Mouse (Mus musculus): ENCODE measurements around the gene Ric3. TPM values are rescaled to one million over a fixed set of nuclear protein-coding genes. Genes with fewer than 3 reads are reported as not detected.

The Ric3 gene
- total and polyA plus RNA-seq, 2 experiments from 2014 or later = 42.1 to 65.0 TPM

DNA sequence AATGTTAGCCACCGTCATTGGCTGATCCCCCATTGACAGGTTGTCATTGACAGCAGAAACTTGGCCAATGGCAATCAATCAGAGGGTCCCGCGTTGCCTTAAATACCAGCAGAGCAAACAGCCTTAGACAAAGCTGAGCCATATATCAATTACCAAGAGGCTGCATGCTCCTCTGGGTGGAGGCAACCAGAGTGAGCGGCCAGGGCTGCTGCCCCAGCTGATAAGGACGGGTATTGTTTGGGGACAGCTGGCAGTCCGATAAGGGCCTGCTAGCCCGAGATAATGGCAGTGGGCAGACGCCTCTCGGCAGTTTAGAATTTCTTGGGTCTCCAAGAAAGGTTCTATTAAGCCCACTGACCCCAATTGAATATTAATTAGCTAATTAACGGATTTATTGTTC is 31.8 kb upstream of the Ric3 start:
- H3K9me3 ChIP-seq (ENCODE audit: low read length) = no peaks in the 10 kb centered on the region
- H3K4me3 ChIP-seq (ENCODE audit: low read depth, low read length) = no peak overlapping the region
- H3K36me3 ChIP-seq (ENCODE audit: insufficient read depth, low read length) = no peaks in the 10 kb centered on the region
- peak; percentile 86 for ATAC-seq (ENCODE audit: low FRiP score)
- no peak overlapping the region for H3K4me2 ChIP-seq (ENCODE audit: low read depth, low read length, poor library complexity, severe bottlenecking)
- H3K4me1 ChIP-seq (ENCODE audit: insufficient read depth, low read length) = 0 out of 2 replicates have a peak, but pooled peaks cover 4% of the 10 kb centered on the region
- no peak overlapping the region for H3K27ac ChIP-seq (ENCODE audit: low read depth, low read length)
- no peak for TF ChIP-seq CTCF (IDR thresholded peaks at IDR 0.05)
- H3K9ac ChIP-seq (replicated peaks; ENCODE audit: low read length, poor library complexity, severe bottlenecking) = no peak overlapping the region
- no peaks in the 10 kb centered on the region for H3K27me3 ChIP-seq (ENCODE audit: insufficient read depth, low read length)
- DNase-seq (ENCODE audit: low spot score) = peak; percentile 38
- WGBS = 17% methylated on average over 10 of the region's 10 CpGs

DNA sequence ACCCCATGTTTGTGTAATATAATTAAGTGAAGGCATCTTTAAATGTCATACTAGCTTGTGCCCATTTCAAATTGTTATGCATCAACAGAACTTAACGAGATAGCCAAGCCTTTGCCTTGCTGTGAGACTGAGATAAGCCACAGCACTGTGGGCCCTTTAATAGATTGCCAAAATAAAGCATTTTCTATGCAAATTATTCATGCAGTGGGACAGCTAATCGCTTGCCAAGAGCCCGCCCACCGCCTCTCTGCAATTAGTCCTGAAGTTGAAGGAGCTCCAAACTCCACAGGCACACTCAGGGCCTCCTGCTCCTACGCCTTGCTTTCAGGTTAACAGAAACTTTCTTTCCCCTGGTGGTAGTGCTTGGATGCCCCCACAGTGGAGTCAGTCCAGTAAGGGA is 27.9 kb upstream of the Ric3 start:
- Histone ChIP-seq H3K9ac (replicated peaks; ENCODE audit: low read length, poor library complexity, severe bottlenecking) (no peak overlapping the region), H3K36me3 (ENCODE audit: insufficient read depth, low read length) (no peaks in the 10 kb centered on the region), H3K4me1 (ENCODE audit: insufficient read depth, low read length) (0 out of 2 replicates have a peak, but pooled peaks cover 4% of the 10 kb centered on the region), H3K27me3 (ENCODE audit: insufficient read depth, low read length) (no peaks in the 10 kb centered on the region), H3K4me2 (ENCODE audit: low read depth, low read length, poor library complexity, severe bottlenecking) (no peak overlapping the region), H3K27ac (ENCODE audit: low read depth, low read length) (no peak overlapping the region), H3K4me3 (ENCODE audit: low read depth, low read length) (no peak overlapping the region), H3K9me3 (ENCODE audit: low read length) (no peaks in the 10 kb centered on the region)
- DNase-seq (ENCODE audit: low spot score) (peak; percentile 59), ATAC-seq (ENCODE audit: low FRiP score) (no peak)
- TF ChIP-seq CTCF (IDR thresholded peaks at IDR 0.05) = 0 out of 2 replicates have a peak, but pooled peaks have one; percentile 15
- 52% methylated on average over 5 of the region's 5 CpGs for WGBS

DNA sequence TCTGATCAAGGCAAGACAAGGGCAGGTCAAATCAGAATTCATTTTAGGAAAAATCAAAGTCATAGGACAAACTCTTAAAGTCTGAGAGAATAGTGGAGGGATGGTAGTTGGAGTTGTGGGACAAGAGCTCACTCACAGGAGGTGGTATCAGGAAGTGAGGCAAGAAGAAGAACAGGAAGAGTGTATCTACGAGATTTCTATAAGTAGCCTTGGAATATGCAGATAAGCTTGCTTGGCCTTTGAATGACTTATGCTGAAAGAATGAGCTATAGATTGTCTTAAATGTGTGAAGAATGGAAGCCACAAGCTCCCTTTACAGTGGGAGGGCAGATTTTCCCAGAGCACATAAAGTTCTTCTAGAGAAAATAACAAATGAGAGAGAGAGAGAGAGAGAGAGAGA is 21.8 kb upstream of the Ric3 start:
- H3K4me2 ChIP-seq (ENCODE audit: low read depth, low read length, poor library complexity, severe bottlenecking) = no peak overlapping the region
- DNase-seq (ENCODE audit: low spot score) = no peak
- H3K9me3 ChIP-seq (ENCODE audit: low read length) = no peaks in the 10 kb centered on the region
- 81% methylated on average over 1 of the region's 1 CpGs for WGBS
- no peaks in the 10 kb centered on the region for H3K27me3 ChIP-seq (ENCODE audit: insufficient read depth, low read length)
- TF ChIP-seq CTCF (IDR thresholded peaks at IDR 0.05) = no peak
- no peak overlapping the region for H3K9ac ChIP-seq (replicated peaks; ENCODE audit: low read length, poor library complexity, severe bottlenecking)
- no peak for ATAC-seq (ENCODE audit: low FRiP score)
- H3K36me3 ChIP-seq (ENCODE audit: insufficient read depth, low read length) = no peaks in the 10 kb centered on the region
- H3K27ac ChIP-seq (ENCODE audit: low read depth, low read length) = no peak overlapping the region
- H3K4me1 ChIP-seq (ENCODE audit: insufficient read depth, low read length) = no peaks in the 10 kb centered on the region
- no peak overlapping the region for H3K4me3 ChIP-seq (ENCODE audit: low read depth, low read length)

DNA sequence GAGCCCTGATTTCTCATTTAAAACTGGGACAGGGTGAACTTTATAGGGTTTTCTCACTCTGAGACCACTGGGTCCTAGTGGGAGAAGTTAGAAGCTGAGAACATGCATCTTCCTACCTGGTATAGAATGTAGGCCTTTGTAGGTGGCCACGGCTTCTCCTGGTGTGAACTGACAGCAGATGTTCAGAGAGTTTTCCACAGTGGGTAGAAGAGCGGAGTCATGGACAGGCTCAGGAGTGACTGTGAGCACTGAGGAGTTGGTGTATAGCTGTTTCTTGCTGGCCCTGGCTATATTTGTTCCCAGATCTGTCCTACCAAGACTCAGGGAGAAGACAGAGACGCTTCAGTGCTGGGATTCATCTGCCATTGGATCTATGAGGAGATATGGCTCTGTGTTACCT is 18.0 kb upstream of the Ric3 start:
- 88% methylated on average over 3 of the region's 3 CpGs for WGBS
- no peaks in the 10 kb centered on the region for H3K36me3 ChIP-seq (ENCODE audit: insufficient read depth, low read length)
- no peak overlapping the region for H3K4me3 ChIP-seq (ENCODE audit: low read depth, low read length)
- TF ChIP-seq CTCF (IDR thresholded peaks at IDR 0.05) = no peak
- no peak overlapping the region for H3K4me2 ChIP-seq (ENCODE audit: low read depth, low read length, poor library complexity, severe bottlenecking)
- ATAC-seq (ENCODE audit: low FRiP score) (no peak), DNase-seq (ENCODE audit: low spot score) (no peak)
- H3K9ac ChIP-seq (replicated peaks; ENCODE audit: low read length, poor library complexity, severe bottlenecking) = no peak overlapping the region
- no peaks in the 10 kb centered on the region for H3K4me1 ChIP-seq (ENCODE audit: insufficient read depth, low read length)
- H3K27me3 ChIP-seq (ENCODE audit: insufficient read depth, low read length) = no peaks in the 10 kb centered on the region
- H3K27ac ChIP-seq (ENCODE audit: low read depth, low read length) = no peak overlapping the region
- no peaks in the 10 kb centered on the region for H3K9me3 ChIP-seq (ENCODE audit: low read length)

DNA sequence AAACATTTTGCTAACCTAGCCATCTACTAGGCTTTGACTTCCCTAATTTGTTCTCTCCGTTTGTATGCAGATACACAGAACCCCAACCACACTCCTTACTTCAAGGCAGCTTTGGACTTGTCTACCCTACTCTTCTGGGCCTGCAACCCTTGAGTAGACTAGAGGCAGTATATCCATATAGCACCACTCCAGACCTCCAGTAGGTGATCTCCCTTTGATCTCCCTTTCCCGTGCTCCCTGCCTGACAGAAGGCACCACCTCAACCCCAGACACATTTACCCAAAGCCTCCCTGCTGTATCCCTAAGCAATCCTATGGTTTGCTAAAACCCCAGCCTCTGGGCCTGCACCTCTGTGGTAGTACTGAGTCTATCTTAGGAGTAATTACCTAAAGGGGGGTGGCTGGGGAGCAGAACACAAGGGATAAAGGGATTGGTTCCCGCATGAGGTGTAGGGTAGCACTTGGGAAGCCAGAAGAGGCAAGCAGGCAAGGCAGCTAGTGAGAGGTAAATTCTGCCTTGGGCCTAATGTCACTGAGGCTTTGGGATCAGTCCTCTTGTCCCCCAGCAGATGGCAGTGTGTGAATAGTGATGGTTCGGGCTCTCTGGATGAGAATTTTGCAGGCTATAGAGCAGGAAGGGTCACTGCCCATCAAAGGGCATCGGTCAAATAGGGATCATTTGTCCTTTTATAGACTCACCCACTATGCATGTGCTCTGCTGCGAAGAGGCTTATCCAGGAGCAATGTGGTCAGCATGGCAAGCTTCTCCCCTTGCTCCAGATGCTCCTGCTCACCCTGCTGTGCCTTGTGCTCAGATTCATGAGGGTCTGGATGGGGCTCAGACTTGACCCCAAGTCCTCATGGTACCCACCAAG is 15.3 kb upstream of the Ric3 start:
- H3K9me3 ChIP-seq (ENCODE audit: low read length) = no peaks in the 10 kb centered on the region
- ATAC-seq (ENCODE audit: low FRiP score) (peak; percentile 60), DNase-seq (ENCODE audit: low spot score) (peak; percentile 64)
- no peaks in the 10 kb centered on the region for H3K27me3 ChIP-seq (ENCODE audit: insufficient read depth, low read length)
- no peak overlapping the region for H3K9ac ChIP-seq (replicated peaks; ENCODE audit: low read length, poor library complexity, severe bottlenecking)
- WGBS = 28% methylated on average over 6 of the region's 6 CpGs
- no peak overlapping the region for H3K27ac ChIP-seq (ENCODE audit: low read depth, low read length)
- no peaks in the 10 kb centered on the region for H3K36me3 ChIP-seq (ENCODE audit: insufficient read depth, low read length)
- TF ChIP-seq CTCF (IDR thresholded peaks at IDR 0.05) = peak; percentile 87
- H3K4me3 ChIP-seq (ENCODE audit: low read depth, low read length) = no peak overlapping the region
- no peaks in the 10 kb centered on the region for H3K4me1 ChIP-seq (ENCODE audit: insufficient read depth, low read length)
- H3K4me2 ChIP-seq (ENCODE audit: low read depth, low read length, poor library complexity, severe bottlenecking) = no peak overlapping the region

DNA sequence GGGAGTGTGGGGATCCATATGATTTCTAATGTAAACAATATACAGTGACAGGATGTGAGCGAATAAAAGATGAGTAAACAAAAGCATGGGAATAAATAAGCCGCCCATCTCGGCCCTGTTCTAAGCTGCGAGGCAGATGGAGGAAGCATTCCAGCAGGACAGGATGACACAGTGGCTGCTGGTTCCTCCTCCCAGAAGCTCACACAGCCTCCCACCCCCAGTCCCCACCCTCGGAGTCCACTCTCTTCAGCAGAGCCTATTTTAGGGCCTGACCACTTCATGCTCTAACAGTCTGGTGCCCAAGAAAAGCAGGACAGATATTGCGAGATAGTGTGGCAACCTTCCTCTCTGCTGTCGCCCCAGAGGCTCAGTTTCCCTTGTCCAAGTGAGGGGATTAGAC is 14.1 kb upstream of the Ric3 start:
- Histone ChIP-seq H3K9me3 (ENCODE audit: low read length) (no peaks in the 10 kb centered on the region), H3K4me3 (ENCODE audit: low read depth, low read length) (no peak overlapping the region), H3K27me3 (ENCODE audit: insufficient read depth, low read length) (no peaks in the 10 kb centered on the region), H3K9ac (replicated peaks; ENCODE audit: low read length, poor library complexity, severe bottlenecking) (no peak overlapping the region), H3K4me1 (ENCODE audit: insufficient read depth, low read length) (no peaks in the 10 kb centered on the region), H3K36me3 (ENCODE audit: insufficient read depth, low read length) (no peaks in the 10 kb centered on the region), H3K27ac (ENCODE audit: low read depth, low read length) (no peak overlapping the region), H3K4me2 (ENCODE audit: low read depth, low read length, poor library complexity, severe bottlenecking) (no peak overlapping the region)
- TF ChIP-seq CTCF (IDR thresholded peaks at IDR 0.05) = no peak
- 68% methylated on average over 7 of the region's 7 CpGs for WGBS
- DNase-seq (ENCODE audit: low spot score) (no peak), ATAC-seq (ENCODE audit: low FRiP score) (no peak)
